Mouse (Mus musculus) gastrocnemius, adult 18-20 months (tissue): Measurements from ENCODE around the gene Olfr477. TPM values are rescaled to one million over a fixed set of nuclear protein-coding genes. Genes with fewer than 3 reads are reported as not detected.
"Not testable (repeated sequence)": the region's sequence is repeated elsewhere in the genome, so short reads cannot be mapped to it uniquely, and the experiment has no call there.

Experiments used
- DNase-seq: peaks from one replicate; pipeline ENCODE4 v3.0.0; 2021; ENCODE audit warnings: low spot score
- long read RNA-seq, 2 experiments: library from polyadenylated mRNA; stranded (forward); transcript quantifications; one replicate each; pipeline ENCODE4 v2.0.0; 2021
- total RNA-seq, 2 experiments: library from RNA; stranded (reverse); gene quantifications; 2 replicates each; pipeline ENCODE4 v1.2.3; 2021

Gene Olfr477
- not detected for total RNA-seq
- long read RNA-seq, experiment 1, result 0 reads
- long read RNA-seq, experiment 2, result 0 reads

DNA sequence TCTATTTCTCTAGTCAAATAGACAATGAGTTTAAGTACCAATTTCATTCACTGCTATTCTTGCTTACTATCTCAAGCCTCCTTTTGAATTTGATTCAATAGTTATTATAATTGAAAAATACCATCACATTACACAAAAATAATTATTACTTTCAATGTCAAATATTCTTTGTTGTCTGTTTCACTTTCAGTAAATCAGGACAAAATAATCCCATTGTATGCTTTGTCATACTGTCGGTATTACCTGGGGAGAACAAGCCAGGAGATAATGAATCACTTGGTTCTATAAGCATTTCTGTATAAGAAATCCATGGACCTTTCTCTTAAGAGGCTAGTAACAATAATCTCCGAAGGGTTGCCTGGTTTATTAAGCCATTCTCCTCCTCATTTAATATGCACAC is at the start of gene Olfr477:
Gene Olfr477, plus strand, starts transcription at position 301 of the 400 bp plus-strand sequence.
- no peak for DNase-seq

DNA sequence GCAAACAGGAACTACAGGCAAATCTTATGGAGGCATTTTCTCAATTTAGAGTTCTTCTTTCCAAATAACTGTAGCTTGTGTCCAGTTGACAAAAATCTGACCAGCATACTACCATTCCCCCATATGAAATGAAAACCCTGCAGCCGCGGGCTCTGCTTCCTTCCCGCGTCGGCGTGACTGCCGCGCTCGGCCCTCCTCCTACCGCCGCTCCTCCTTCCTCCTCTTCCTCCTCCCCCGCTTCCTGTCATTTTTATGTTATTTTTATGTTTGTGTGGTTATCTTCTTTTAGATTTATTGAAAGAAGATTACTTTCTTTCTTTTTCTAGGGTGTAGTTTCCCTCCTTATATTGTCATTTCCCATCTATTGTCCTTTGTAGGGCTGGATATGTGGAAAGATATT is 34.0 kb upstream of the Olfr477 start:
- not testable (repeated sequence) for DNase-seq

DNA sequence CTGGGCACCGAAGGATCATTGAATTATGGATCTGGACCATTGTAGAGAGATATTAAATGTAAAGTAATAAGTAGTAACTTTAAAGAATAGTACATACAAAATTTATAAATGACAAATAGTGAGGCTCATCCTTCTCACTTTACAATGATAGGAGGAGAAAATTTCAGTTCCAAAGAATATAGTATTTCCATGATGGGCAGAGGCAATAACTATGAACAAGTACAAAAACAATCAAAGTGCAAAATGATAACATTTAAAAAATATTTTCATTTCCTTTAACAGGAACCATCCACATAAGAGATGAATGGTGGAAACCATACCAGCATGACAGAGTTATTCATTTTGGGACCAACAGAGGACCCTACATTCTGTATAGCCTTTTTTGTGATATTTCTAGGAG is 32.1 kb upstream of the Olfr477 start, which contains the start of gene Olfr474:
Gene Olfr474, plus strand, starts transcription at position 301 of the 400 bp plus-strand sequence.
- no peak for DNase-seq

DNA sequence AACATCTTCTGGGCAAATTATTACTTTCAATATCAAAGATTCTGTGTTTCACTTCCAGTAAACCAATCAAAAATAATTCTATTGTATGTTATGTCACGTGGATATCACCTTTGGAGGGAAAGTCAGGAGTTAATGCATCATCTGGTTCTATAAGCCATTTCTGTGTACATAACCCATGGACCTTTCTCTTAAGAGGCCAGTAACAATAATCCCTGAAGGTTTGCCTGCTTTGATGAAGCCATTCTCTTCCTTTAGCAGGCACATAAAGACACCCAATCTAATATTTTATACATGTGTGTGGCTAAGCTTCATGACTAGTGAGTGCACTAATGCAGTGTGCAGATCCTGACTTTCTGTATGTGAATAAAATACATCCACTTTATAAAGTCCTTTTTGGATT is 22.0 kb upstream of the Olfr477 start, which contains the start of gene Olfr476:
Gene Olfr476, plus strand, starts transcription at position 301 of the 400 bp plus-strand sequence.
- no peak for DNase-seq

DNA sequence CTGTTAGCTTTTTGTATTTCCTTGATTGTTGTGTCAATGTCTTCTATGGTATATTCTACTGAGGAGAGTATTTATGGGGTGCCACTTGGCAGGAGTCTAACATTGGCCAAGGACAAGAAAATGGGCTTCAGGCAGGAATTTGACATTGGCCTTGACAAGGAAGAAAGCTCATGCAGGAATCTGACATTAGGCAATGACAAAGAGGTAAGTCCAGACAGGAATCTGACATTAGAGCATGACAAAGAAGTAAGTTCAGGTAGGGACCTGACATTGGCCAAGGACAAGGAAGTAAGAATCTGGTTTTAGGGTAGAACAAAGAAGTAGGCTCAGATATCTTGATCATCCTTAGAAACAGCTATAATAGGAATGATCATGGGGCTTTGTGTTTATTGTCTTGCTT is 27.8 kb downstream of the Olfr477 start:
- DNase-seq, result not testable (repeated sequence)

DNA sequence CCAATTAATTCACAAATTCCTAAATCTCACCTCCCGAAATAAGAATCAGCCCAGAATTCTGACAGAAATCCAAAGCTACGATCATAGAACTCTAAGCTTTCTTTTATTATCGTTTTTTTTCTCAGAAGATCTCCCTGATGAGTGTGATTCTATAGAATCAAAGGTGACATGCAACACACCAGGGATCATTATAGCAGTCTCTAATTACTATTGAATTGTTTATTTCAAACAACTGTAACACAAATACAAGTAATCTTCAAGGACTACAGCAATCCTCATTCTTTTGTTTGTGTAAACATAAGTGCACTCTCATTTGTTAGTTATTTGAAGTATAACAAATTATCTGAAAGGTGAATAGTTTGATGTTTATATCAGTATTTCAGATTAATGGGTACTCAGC is 47.4 kb downstream of the Olfr477 start, which contains the start of gene Olfr478:
Gene Olfr478, minus strand, starts transcription at position 101 of the 400 bp plus-strand sequence.
- DNase-seq, result no peak

Other genes starting within 250 kb of the Olfr477 start
- gene Cyb5r2, start 228.7 kb upstream of the Olfr477 start, total RNA-seq, result not detected
- gene Ovch2, start 185.5 kb upstream of the Olfr477 start, total RNA-seq, result not detected
- gene Olfr467, start 174.4 kb upstream of the Olfr477 start, total RNA-seq, result not detected
- gene Olfr469, start 161.2 kb upstream of the Olfr477 start, total RNA-seq, result not detected
- not detected for gene Olfr470, start 139.2 kb upstream of the Olfr477 start, total RNA-seq
- not detected for gene Olfr472, start 88.8 kb upstream of the Olfr477 start, total RNA-seq
- gene Olfr473, start 56.2 kb upstream of the Olfr477 start, total RNA-seq, result not detected
- gene Olfr474, start 32.0 kb upstream of the Olfr477 start, total RNA-seq, result not detected
- not detected for gene Olfr476, start 21.9 kb upstream of the Olfr477 start, total RNA-seq
- not detected for gene Olfr478, start 47.3 kb downstream of the Olfr477 start, total RNA-seq
- not detected for gene Olfr479, start 64.0 kb downstream of the Olfr477 start, total RNA-seq
- not detected for gene Olfr480, start 80.7 kb downstream of the Olfr477 start, total RNA-seq
- not detected for gene Olfr481, start 93.2 kb downstream of the Olfr477 start, total RNA-seq
- under 1 TPM; 0.85 to 0.94 TPM for gene Olfr482, start 110.9 kb downstream of the Olfr477 start, total RNA-seq
- not detected for gene Olfr483, start 114.2 kb downstream of the Olfr477 start, total RNA-seq
- not detected for gene Olfr484, start 140.8 kb downstream of the Olfr477 start, total RNA-seq
- gene Olfr485, start 173.2 kb downstream of the Olfr477 start, total RNA-seq, result not detected
- gene Olfr486, start 186.0 kb downstream of the Olfr477 start, total RNA-seq, result not detected
- not detected for gene Olfr487, start 227.9 kb downstream of the Olfr477 start, total RNA-seq